Mouse (Mus musculus) forebrain, embryonic 11.5 days (tissue): Measurements from ENCODE around the gene Spag7. TPM values are rescaled to one million over a fixed set of nuclear protein-coding genes. Genes with fewer than 3 reads are reported as not detected.
A peak's percentile ranks its signal among the peaks of the same experiment; 100 is the strongest.

Experiments used
- ATAC-seq: fragments of 200-750 bp; cut with Nextera tagmentation; replicated peaks from 2 replicates; pipeline ENCODE4 v1.8.0; 2017; ENCODE audit warnings: moderate TSS enrichment; ENCODE audit not compliant: low FRiP score
- DNase-seq: peaks from one replicate; pipeline ENCODE4 v3.0.0-alpha.2; 2017; ENCODE audit warnings: low spot score
- H3K27ac ChIP-seq: fragments of 300-500 bp; sonication (generic); 2 replicates; pipeline ENCODE4 v1.5.1; 2014; ENCODE audit warnings: low read depth, low read length
- H3K27me3 ChIP-seq: fragments of 300-500 bp; sonication (generic); 2 replicates; pipeline ENCODE4 v1.6.1; 2014; ENCODE audit warnings: mild to moderate bottlenecking, low read length, mixed read lengths; ENCODE audit not compliant: control insufficient read depth, insufficient read depth
- H3K36me3 ChIP-seq: fragments of 300-500 bp; sonication (generic); 2 replicates; pipeline ENCODE4 v1.6.1; 2014; ENCODE audit warnings: mild to moderate bottlenecking, low read length, moderate library complexity, mixed read lengths; ENCODE audit not compliant: control insufficient read depth, insufficient read depth
- H3K4me1 ChIP-seq: fragments of 300-500 bp; sonication (generic); replicated peaks from 2 replicates; pipeline ENCODE4 v1.6.1; 2014; ENCODE audit warnings: low read length, mixed read lengths; ENCODE audit not compliant: control insufficient read depth, insufficient read depth
- H3K4me2 ChIP-seq: fragments of 300-500 bp; sonication (generic); 2 replicates; pipeline ENCODE4 v1.6.1; 2014; ENCODE audit warnings: low read depth, mild to moderate bottlenecking, low read length, moderate library complexity, mixed read lengths; ENCODE audit not compliant: severe bottlenecking
- H3K4me3 ChIP-seq: fragments of 300-500 bp; sonication (generic); 2 replicates; pipeline ENCODE4 v1.5.1; 2014; ENCODE audit warnings: low read depth, low read length
- H3K9ac ChIP-seq: fragments of 300-500 bp; sonication (generic); 2 replicates; pipeline ENCODE4 v1.6.1; 2014; ENCODE audit warnings: low read length
- H3K9me3 ChIP-seq: fragments of 300-500 bp; sonication (generic); 2 replicates; pipeline ENCODE4 v1.6.1; 2016; ENCODE audit warnings: low read length, mixed read lengths; ENCODE audit not compliant: control insufficient read depth
- WGBS: fragments of 180-500 bp; shearing (Covaris S2); extraction: QIAGEN DNeasy Blood & Tissue Kit; methylation state at CpG from one replicate; pipeline ENCODE4 v1.1.7; 2014; 5-methylcytosine and 5-hydroxymethylcytosine counted together
- polyA plus RNA-seq: library from polyadenylated mRNA; unstranded; fragments of >200 nt; fragmentation: Nextera tagmentation; extraction: Ambion mirVana; gene quantifications from 2 replicates; pipeline ENCODE4 v1.2.1, GENCODE M21; 2014

Spag7 gene
- polyA plus RNA-seq, 1 experiment from 2014 or later: 160 TPM

- Histone ChIP-seq H3K4me1 (peaks cover 27% of the 10 kb centered on the region), H3K9ac (peak overlapping the region; percentile 65), H3K4me3 (peak overlapping the region; percentile 60), H3K9me3 (no peaks in the 10 kb centered on the region), H3K36me3 (peaks cover 24% of the 10 kb centered on the region), H3K27me3 (no peaks in the 10 kb centered on the region), H3K4me2 (peak overlapping the region; percentile 81), H3K27ac (peak overlapping the region; percentile 86)
- peak; percentile 73 for DNase-seq
- WGBS: 6% methylated on average over 28 of the region's 28 CpGs
- peak; percentile 21; the same call in 1 of the 2 replicates for ATAC-seq
Observed at GRCm38 (mm10) chr11:70647716-70648420, 21.3 kb downstream of the Spag7 start.

GRCm38 (mm10) chr11:70646691-70647650 lies 22.2 kb downstream of the Spag7 start, which contains the start of the genes Rnf167 and Slc25a11:
Gene Rnf167, plus strand, starts transcription at chr11:70647235.
Gene Slc25a11, minus strand, starts transcription at chr11:70647479.
- peak within 1 kb of the TSS; percentile 94 for H3K9ac ChIP-seq
- H3K36me3 ChIP-seq: peaks cover 24% of the 10 kb centered on the region
- no peaks in the 10 kb centered on the region for H3K27me3 ChIP-seq
- DNase-seq: peak; percentile 98
- H3K9me3 ChIP-seq: no peaks in the 10 kb centered on the region
- ATAC-seq: peak; percentile 82
- H3K4me1 ChIP-seq: peaks cover 23% of the 10 kb centered on the region; the same call in 1 of the 2 replicates
- peak within 1 kb of the TSS; percentile 60 for H3K4me3 ChIP-seq
- H3K4me2 ChIP-seq: peak within 1 kb of the TSS; percentile 87
- peak within 1 kb of the TSS; percentile 86 for H3K27ac ChIP-seq
- WGBS: under 1% methylated on average over 63 of the region's 63 CpGs

- peak overlapping the region; percentile 94 for H3K9ac ChIP-seq
- H3K4me3 ChIP-seq: peak overlapping the region; percentile 60
- H3K36me3 ChIP-seq: peaks cover 22% of the 10 kb centered on the region
- H3K9me3 ChIP-seq: no peaks in the 10 kb centered on the region
- no peaks in the 10 kb centered on the region for H3K27me3 ChIP-seq
- peak overlapping the region; percentile 87 for H3K4me2 ChIP-seq
- DNase-seq (no peak), ATAC-seq (no peak)
- peaks cover 19% of the 10 kb centered on the region; the same call in 1 of the 2 replicates for H3K4me1 ChIP-seq
- WGBS: 19% methylated on average over 3 of the region's 3 CpGs
- peak overlapping the region; percentile 77 for H3K27ac ChIP-seq
Observed at GRCm38 (mm10) chr11:70646259-70646555, 23.0 kb downstream of the Spag7 start.

GRCm38 (mm10) chr11:70645461-70646258 lies 23.6 kb downstream of the Spag7 start:
- Histone ChIP-seq H3K36me3 (peaks cover 16% of the 10 kb centered on the region), H3K27ac (peak overlapping the region; percentile 77; the same call in 1 of the 2 replicates)
- WGBS: 92% methylated on average over 12 of the region's 12 CpGs

GRCm38 (mm10) chr11:70644564-70645103 lies 24.6 kb downstream of the Spag7 start:
- Histone ChIP-seq H3K9ac (no peak overlapping the region), H3K27me3 (no peaks in the 10 kb centered on the region), H3K9me3 (no peaks in the 10 kb centered on the region), H3K4me2 (no peak overlapping the region), H3K4me1 (peaks cover 16% of the 10 kb centered on the region; the same call in 1 of the 2 replicates), H3K36me3 (peaks cover 9% of the 10 kb centered on the region), H3K4me3 (no peak overlapping the region), H3K27ac (no peak overlapping the region)
- no peak for ATAC-seq
- 97% methylated on average over 8 of the region's 8 CpGs for WGBS
- DNase-seq: peak; percentile 50

More at GRCm38 (mm10) chr11:70645461-70646258, 23.6 kb downstream of the Spag7 start:
- Histone ChIP-seq H3K9ac (peak overlapping the region; percentile 94), H3K4me1 (peaks cover 18% of the 10 kb centered on the region; the same call in 1 of the 2 replicates), H3K27me3 (no peaks in the 10 kb centered on the region), H3K9me3 (no peaks in the 10 kb centered on the region), H3K4me2 (peak overlapping the region; percentile 87), H3K4me3 (peak overlapping the region; percentile 60)
- DNase-seq: no peak
- ATAC-seq: no peak

GRCm38 (mm10) chr11:70643051-70643450 lies 26.2 kb downstream of the Spag7 start:
- ATAC-seq (no peak), DNase-seq (no peak)
- H3K4me1 ChIP-seq: peaks cover 11% of the 10 kb centered on the region; the same call in 1 of the 2 replicates
- no peaks in the 10 kb centered on the region for H3K27me3 ChIP-seq
- H3K27ac ChIP-seq: no peak overlapping the region
- H3K36me3 ChIP-seq: peaks cover 3% of the 10 kb centered on the region; the same call in 1 of the 2 replicates
- WGBS: 91% methylated on average over 6 of the region's 6 CpGs
- H3K9ac ChIP-seq: no peak overlapping the region
- H3K4me3 ChIP-seq: no peak overlapping the region
- H3K4me2 ChIP-seq: no peak overlapping the region
- no peaks in the 10 kb centered on the region for H3K9me3 ChIP-seq

GRCm38 (mm10) chr11:70641241-70641640 lies 28.0 kb downstream of the Spag7 start:
- ATAC-seq: no peak
- Histone ChIP-seq H3K4me3 (no peak overlapping the region), H3K36me3 (peaks cover 3% of the 10 kb centered on the region; the same call in 1 of the 2 replicates), H3K9ac (no peak overlapping the region), H3K27ac (no peak overlapping the region), H3K27me3 (no peaks in the 10 kb centered on the region), H3K4me1 (peaks cover 6% of the 10 kb centered on the region; the same call in 1 of the 2 replicates), H3K9me3 (no peaks in the 10 kb centered on the region), H3K4me2 (no peak overlapping the region)
- DNase-seq: no peak
- 88% methylated on average over 7 of the region's 7 CpGs for WGBS
